ENCODE assay signal across 8 mouse cellular contexts in genomic region chr19:57361131-57361938, GRCm38 (mm10). TPM values are rescaled to one million over a fixed set of nuclear protein-coding genes. Genes with fewer than 3 reads are reported as not detected.
DNase-seq lines count a peak whose midpoint lies in the region; ATAC-seq and TF ChIP-seq lines count a peak whose summit lies in the region.

No protein-coding gene starts in this region.

- H3K27ac ChIP-seq in ES-Bruce4 (ENCODE audit: insufficient read depth, low read length), result peak overlapping the region; percentile 80
- peak overlapping the region; percentile 90 to 97 for H3K27ac ChIP-seq in heart, embryonic 14.5 days (replicated peaks in 1 of 2; ENCODE audit: control insufficient read depth in 1 of 2, insufficient read depth in 1 of 2, low read depth in 2 of 2, low read length in 2 of 2)

- no peak for TF ChIP-seq EP300 in ES-Bruce4 (IDR thresholded peaks at IDR 0.05; ENCODE audit: insufficient read depth, low read depth, low read length)

- WGBS in heart, embryonic 14.5 days, result under 1% methylated on average over 57 of the region's 78 CpGs

- no peaks in the 10 kb centered on the region for H3K36me3 ChIP-seq in ES-Bruce4 (ENCODE audit: control insufficient read depth, insufficient read depth, low read length, poor library complexity, severe bottlenecking)
- H3K36me3 ChIP-seq in heart, embryonic 14.5 days (ENCODE audit: control insufficient read depth, insufficient read depth, low read length), result no peaks in the 10 kb centered on the region

- no peaks in the 10 kb centered on the region for H3K9me3 ChIP-seq in ES-Bruce4 (replicated peaks; ENCODE audit: control insufficient read depth, insufficient read depth, low read length, poor library complexity, severe bottlenecking)
- no peaks in the 10 kb centered on the region for H3K9me3 ChIP-seq in heart, embryonic 14.5 days (ENCODE audit: control insufficient read depth, low read length)

- TF ChIP-seq POLR2A in ES-Bruce4 (IDR thresholded peaks at IDR 0.05; ENCODE audit: insufficient read depth, low read length), result no peak

- no peak for TF ChIP-seq CTCF in ES-Bruce4 (IDR thresholded peaks at IDR 0.05; ENCODE audit: low read depth, low read length)

- peak overlapping the region; percentile 98 for H3K9ac ChIP-seq in ES-Bruce4 (ENCODE audit: low read depth, poor library complexity, severe bottlenecking)
- H3K9ac ChIP-seq in heart, embryonic 14.5 days (ENCODE audit: low read length), result peak overlapping the region; percentile 100

- ATAC-seq in erythroblast, adult 5-6 weeks (replicated peaks; ENCODE audit: low FRiP score, poor library complexity, severe bottlenecking), result 0 out of 2 replicates have a peak, but pooled peaks have one; percentile 12
- ATAC-seq in heart, embryonic 14.5 days (ENCODE audit: insufficient number of reproducible peaks, insufficient read depth, low FRiP score, low read depth), result peak; percentile 36

- H3K27me3 ChIP-seq in ES-Bruce4 (ENCODE audit: control insufficient read depth, insufficient read depth, low read length, poor library complexity, severe bottlenecking), result no peaks in the 10 kb centered on the region
- no peaks in the 10 kb centered on the region for H3K27me3 ChIP-seq in heart, embryonic 14.5 days (ENCODE audit: control insufficient read depth, insufficient read depth, low read length)

- peak overlapping the region; percentile 74 for H3K4me2 ChIP-seq in heart, embryonic 14.5 days (ENCODE audit: low read length)

- peak overlapping the region; percentile 99 for H3K4me3 ChIP-seq in ES-Bruce4 (ENCODE audit: low read depth, low read length)
- H3K4me3 ChIP-seq in heart, embryonic 14.5 days (ENCODE audit: control insufficient read depth in 1 of 2, insufficient read depth in 1 of 2, low read depth in 1 of 2, low read length in 2 of 2), result peak overlapping the region; percentile 80 to 85

- peak; percentile 57 for DNase-seq in adipocyte (ENCODE audit: low spot score)
- DNase-seq in layer of hippocampus, adult 9-11 months, result peak; percentile 41
- peak; percentile 58 for DNase-seq in lung, postnatal 14 days
- DNase-seq in retina, embryonic 14.5 days (ENCODE audit: low spot score), result peak; percentile 65
- DNase-seq in testis, postnatal 14 days (ENCODE audit: low spot score), result no peak

- peaks cover 7% of the 10 kb centered on the region for H3K4me1 ChIP-seq in ES-Bruce4 (ENCODE audit: control insufficient read depth, insufficient read depth, low read length)
- peaks cover 29 to 58% of the 10 kb centered on the region in 2 experiments for H3K4me1 ChIP-seq in heart, embryonic 14.5 days (ENCODE audit: control insufficient read depth in 2 of 2, insufficient read depth in 2 of 2, low read length in 2 of 2)

RNA-seq across cellular contexts. Expression of gene Fam160b1, which starts 0.9 kb away (rescaled TPM):
- polyA plus RNA-seq in ES-Bruce4 (2011; ENCODE audit: insufficient read depth, insufficient read length, low read depth, missing spikeins), result 26.1 and 26.7 TPM in 2 replicates
- total RNA-seq in erythroblast, adult 5-6 weeks (2015; ENCODE audit: low replicate concordance), result 6.1 and 11.5 TPM in 2 replicates
- 5.7 and 8.6 TPM in 2 replicates for total RNA-seq in erythroblast, adult 5-6 weeks (2017; ENCODE audit: low replicate concordance)
- polyA plus RNA-seq in heart, embryonic 14.5 days (2014; fragmentation: Nextera tagmentation; extraction: Ambion mirVana), result 13.4 and 15.1 TPM in 2 replicates

RNA-seq across cellular contexts. Expression of gene Ablim1, which starts 46.6 kb away (rescaled TPM):
- 12.2 and 13.9 TPM in 2 replicates for polyA plus RNA-seq in ES-Bruce4 (2011; ENCODE audit: insufficient read depth, insufficient read length, low read depth, missing spikeins)
- 0.42 and 1.5 TPM in 2 replicates for total RNA-seq in erythroblast, adult 5-6 weeks (2015; ENCODE audit: low replicate concordance)
- 0.84 and 1.0 TPM in 2 replicates for total RNA-seq in erythroblast, adult 5-6 weeks (2017; ENCODE audit: low replicate concordance)
- 46.9 and 53.8 TPM in 2 replicates for polyA plus RNA-seq in heart, embryonic 14.5 days (2014; fragmentation: Nextera tagmentation; extraction: Ambion mirVana)
